Mouse (Mus musculus): ENCODE results near the gene Ugt1a6b.

DNA sequence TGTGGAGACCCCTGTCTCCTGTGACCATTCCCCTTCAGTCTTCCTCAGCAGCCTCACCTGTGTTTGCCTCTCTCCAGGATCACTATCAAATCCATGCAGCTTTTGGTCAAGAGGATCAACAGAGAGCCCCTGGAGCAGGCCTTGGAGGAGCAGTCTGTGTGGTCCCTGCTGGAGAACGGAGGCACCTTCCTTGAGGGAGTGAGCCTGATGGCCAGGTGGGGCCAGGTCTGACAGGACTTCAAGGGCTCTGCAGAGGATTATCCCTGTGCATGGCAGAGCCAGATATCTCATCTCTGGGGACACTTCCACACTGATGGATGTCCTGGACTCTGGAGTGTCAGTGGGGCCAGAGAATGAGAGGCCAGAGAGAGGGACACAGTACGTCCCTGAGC lies 152.4 kb downstream of the Ugt1a6b start:
- TF ChIP-seq CTCF (IDR thresholded peaks at IDR 0.05; ENCODE audit: low read depth) (no peak), EP300 (optimal IDR thresholded peaks at IDR 0.05) (no peak)
